Mouse (Mus musculus) heart, adult 2 months (tissue): ENCODE data around the gene Cep97.

Experiments
- CTCF ChIP-seq: fragments of 200-600 bp; IDR thresholded peaks from 2 replicates; pipeline ENCODE4 v1.8.1; 2022; ENCODE audit warnings: antibody characterized with exemption, mild to moderate bottlenecking, moderate library complexity
- EP300 ChIP-seq: fragments of 200-500 bp; IDR thresholded peaks from 2 replicates; pipeline ENCODE4 v1.6.1; 2011; ENCODE audit warnings: low read depth, low read length, control low read depth; ENCODE audit not compliant: insufficient read depth
- POLR2A ChIP-seq: fragments of 200-500 bp; IDR thresholded peaks from 2 replicates; pipeline ENCODE4 v1.6.1; 2011; ENCODE audit warnings: mild to moderate bottlenecking, low read depth, low read length, control low read depth; ENCODE audit not compliant: insufficient read depth

DNA sequence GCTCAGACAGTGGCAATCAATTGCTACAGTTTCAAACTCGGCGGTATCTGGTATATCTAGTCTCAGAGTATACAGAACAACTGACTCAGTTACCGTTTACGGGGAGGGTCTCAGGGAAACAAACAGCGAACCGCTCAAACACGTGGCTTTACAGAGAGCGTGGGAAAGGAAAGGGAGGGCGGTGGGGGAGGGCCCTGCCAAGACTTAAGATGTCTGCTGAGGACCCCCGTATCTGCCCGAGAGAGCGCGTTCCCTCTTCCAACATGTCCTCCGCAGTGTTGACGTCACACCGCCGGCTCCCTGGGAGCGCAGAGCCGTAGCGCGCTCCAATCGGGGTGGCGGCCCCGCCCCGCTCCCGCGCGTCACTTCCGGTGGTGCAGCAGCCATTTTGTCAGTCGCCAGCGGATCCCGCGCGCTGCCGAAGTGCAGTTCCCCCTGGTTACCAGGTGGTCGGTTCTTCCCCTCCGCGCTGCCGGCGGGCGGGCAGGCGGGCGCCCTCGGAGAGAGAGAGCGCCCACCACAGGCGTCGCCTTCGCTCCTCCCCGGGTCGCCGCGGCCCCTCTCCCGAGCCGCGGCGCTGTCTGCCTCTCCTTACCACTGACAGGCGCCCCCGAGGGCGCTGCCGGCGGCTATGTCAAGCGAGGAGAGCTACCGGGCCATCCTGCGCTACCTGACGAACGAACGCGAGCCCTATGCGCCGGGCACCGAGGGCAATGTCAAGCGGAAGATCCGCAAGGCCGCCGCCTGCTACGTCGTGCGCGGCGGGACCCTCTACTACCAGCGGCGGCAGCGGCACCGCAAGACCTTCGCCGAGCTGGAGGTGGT is 39.0 kb upstream of the Cep97 start, which contains the start of gene Zbtb11:
- TF ChIP-seq CTCF = peak; percentile 39
- TF ChIP-seq EP300 = 0 out of 2 replicates have a peak, but pooled peaks have one; percentile 61
- TF ChIP-seq POLR2A = peak; percentile 83
